Mouse (Mus musculus) stomach, embryonic 15.5 days (tissue): Measurements from ENCODE around the gene Gjc2. TPM values are rescaled to one million over a fixed set of nuclear protein-coding genes. Genes with fewer than 3 reads are reported as not detected.

ENCODE experiments used
- ATAC-seq: fragments of 200-750 bp; cut with Nextera tagmentation; 2 replicates; pipeline ENCODE4 v1.8.0; 2017; ENCODE audit warnings: low read depth, moderate number of reproducible peaks, moderate TSS enrichment; ENCODE audit not compliant: insufficient read depth, low FRiP score
- H3K27ac ChIP-seq: fragments of 300-500 bp; sonication (generic); 2 replicates; pipeline ENCODE4 v1.5.1; 2015; ENCODE audit warnings: mild to moderate bottlenecking, inconsistent platforms
- H3K27me3 ChIP-seq: fragments of 300-500 bp; sonication (generic); replicated peaks from 2 replicates; pipeline ENCODE4 v1.6.1; 2015; ENCODE audit warnings: inconsistent platforms
- H3K36me3 ChIP-seq: fragments of 300-500 bp; sonication (generic); 2 replicates; pipeline ENCODE4 v1.6.1; 2015; ENCODE audit warnings: inconsistent platforms
- H3K4me1 ChIP-seq: fragments of 300-500 bp; sonication (generic); 2 replicates; pipeline ENCODE4 v1.6.1; 2015; ENCODE audit warnings: inconsistent platforms
- H3K4me2 ChIP-seq: fragments of 300-500 bp; sonication (generic); 2 replicates; pipeline ENCODE4 v1.6.1; 2015; ENCODE audit warnings: mild to moderate bottlenecking, inconsistent platforms
- H3K4me3 ChIP-seq: fragments of 300-500 bp; sonication (generic); replicated peaks from 2 replicates; pipeline ENCODE4 v1.5.1; 2015; ENCODE audit warnings: inconsistent platforms
- H3K9ac ChIP-seq: fragments of 300-500 bp; sonication (generic); 2 replicates; pipeline ENCODE4 v1.6.1; 2015; ENCODE audit warnings: inconsistent platforms
- H3K9me3 ChIP-seq: fragments of 300-500 bp; sonication (generic); 2 replicates; pipeline ENCODE4 v1.6.1; 2016; ENCODE audit warnings: inconsistent platforms
- WGBS: fragments of 180-500 bp; shearing (Covaris S2); methylation state at CpG from one replicate; pipeline ENCODE4 v1.1.7; 2015; 5-methylcytosine and 5-hydroxymethylcytosine counted together
- polyA plus RNA-seq: library from polyadenylated mRNA; unstranded; fragments of >200 nt; fragmentation: Nextera tagmentation; extraction: Ambion mirVana; gene quantifications from 2 replicates; pipeline ENCODE4 v1.2.1, GENCODE M21; 2015

The Gjc2 gene
- polyA plus RNA-seq, 1 experiment from 2014 or later: 1.7 TPM

DNA sequence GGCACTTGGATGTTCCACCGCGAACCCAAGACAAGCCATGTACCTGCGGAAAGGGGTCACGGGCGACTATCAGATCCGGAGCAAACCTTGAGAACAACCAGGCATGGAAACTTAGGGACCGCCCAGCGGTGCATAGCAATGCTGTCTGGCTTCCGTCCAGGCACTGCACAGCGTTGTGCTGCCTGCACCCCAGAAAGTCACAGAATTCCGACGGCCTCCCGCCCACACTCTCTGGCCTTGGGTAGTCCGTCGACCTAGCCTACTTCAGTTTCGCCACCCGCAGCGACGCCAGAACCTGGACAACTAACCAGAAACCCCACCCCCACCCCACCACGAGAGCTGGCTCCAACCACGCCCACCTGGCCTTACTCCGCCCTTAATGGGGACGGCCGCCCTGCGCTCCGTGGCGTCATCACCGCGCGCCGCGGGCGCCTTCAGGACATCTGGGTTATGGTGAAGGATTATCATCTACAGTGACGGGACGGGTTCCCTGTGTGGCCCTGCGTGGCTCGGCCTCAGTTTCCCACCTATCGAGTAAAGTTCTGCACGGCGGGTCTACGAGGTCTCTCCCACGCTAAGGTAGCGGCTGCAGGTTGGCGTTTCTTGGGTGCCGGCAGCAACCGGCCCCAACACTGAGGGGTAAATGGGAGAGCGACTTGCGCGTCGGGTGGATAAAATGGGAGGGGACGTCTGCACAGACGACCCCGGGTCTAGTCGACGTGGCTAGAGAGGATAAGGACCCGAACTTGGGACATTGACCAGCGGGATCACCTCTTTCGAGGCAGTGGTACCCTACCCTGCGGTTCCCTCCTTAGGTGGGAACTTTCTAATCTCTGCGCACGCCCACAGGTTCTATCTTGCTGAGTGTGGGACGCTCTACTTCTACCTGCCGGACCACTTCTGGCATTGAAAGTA lies 19.3 kb upstream of the Gjc2 start, which contains the start of gene Mrpl55:
Mrpl55 (plus strand) TSS at position 406 of the 915 bp plus-strand sequence.
- peak within 1 kb of the TSS; percentile 78 for H3K27ac ChIP-seq
- no peaks in the 10 kb centered on the region for H3K27me3 ChIP-seq
- ATAC-seq: peak; percentile 87
- H3K4me3 ChIP-seq: peak within 1 kb of the TSS; percentile 96
- under 1% methylated on average over 63 of the region's 63 CpGs for WGBS
- peaks cover 18% of the 10 kb centered on the region for H3K4me1 ChIP-seq
- H3K4me2 ChIP-seq: peak within 1 kb of the TSS; percentile 86
- H3K36me3 ChIP-seq: 0 out of 2 replicates have a peak, but pooled peaks cover 7% of the 10 kb centered on the region
- peak within 1 kb of the TSS; percentile 80 for H3K9ac ChIP-seq
- no peaks in the 10 kb centered on the region for H3K9me3 ChIP-seq

DNA sequence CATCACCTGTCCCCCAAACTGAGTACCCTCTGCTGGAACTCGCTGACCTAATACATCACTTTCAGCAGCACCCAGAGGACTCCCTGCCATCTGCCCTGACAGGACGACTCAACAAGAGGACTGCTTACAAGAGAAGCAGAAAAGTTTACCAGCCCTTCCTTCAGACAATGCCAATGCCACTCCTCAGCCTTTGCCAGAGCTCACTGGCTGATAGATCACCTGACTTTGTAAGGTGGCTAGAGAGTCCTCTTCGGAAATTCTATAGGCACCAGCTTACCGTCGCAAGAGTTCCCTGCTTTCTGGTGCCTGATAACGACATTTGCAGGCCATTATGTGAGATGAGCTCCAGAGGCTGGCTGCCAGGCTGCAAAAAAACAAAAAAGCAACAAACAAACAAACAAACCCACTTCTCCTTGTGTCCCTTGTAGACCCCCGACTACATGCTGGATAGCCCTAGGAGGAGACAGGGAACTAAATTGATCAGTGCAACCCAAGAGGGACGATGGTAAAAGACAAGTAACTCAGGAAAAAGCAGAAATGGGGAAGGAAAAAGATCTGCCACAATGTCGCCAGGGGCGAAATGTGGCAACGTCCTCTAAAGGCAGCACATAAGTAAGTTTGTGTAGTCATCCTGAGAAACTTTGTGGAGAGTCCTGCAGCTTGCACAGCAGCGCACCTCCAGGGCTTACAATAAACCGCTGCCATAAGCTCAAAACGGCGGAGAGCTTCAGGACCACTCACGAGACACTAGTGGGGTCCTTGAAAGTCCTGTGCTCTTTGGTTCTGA lies 18.4 kb upstream of the Gjc2 start:
- Histone ChIP-seq H3K9me3 (no peaks in the 10 kb centered on the region), H3K4me1 (peaks cover 18% of the 10 kb centered on the region), H3K4me2 (peak overlapping the region; percentile 86), H3K27me3 (no peaks in the 10 kb centered on the region), H3K4me3 (peak overlapping the region; percentile 96), H3K9ac (peak overlapping the region; percentile 47), H3K27ac (peak overlapping the region; percentile 78), H3K36me3 (0 out of 2 replicates have a peak, but pooled peaks cover 4% of the 10 kb centered on the region)
- ATAC-seq: peak; percentile 3; the same call in 1 of the 2 replicates
- 23% methylated on average over 16 of the region's 16 CpGs for WGBS

DNA sequence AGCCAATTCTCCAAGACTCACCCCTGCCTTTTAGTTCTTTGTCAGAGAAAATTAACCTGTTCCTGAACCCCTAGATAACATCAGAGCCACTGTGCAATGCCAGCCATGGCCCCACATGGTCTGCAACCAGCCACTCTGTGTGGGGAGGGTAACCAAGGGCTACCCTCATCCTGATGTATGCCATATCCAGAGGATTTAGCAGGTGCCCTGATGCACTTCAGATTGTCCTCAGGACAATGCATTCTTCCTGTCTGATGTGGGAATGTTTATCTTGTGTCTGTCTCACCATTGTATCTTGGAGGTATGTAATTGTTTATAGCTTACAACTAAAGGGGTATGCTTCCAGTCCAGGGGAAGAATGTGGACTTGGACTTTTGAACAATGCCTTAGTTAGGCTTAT lies 13.2 kb upstream of the Gjc2 start:
- no peak overlapping the region for H3K4me3 ChIP-seq
- H3K4me1 ChIP-seq: peaks cover 8% of the 10 kb centered on the region
- H3K4me2 ChIP-seq: no peak overlapping the region
- no peaks in the 10 kb centered on the region for H3K27me3 ChIP-seq
- H3K27ac ChIP-seq: no peak overlapping the region
- no peak overlapping the region for H3K9ac ChIP-seq
- no peaks in the 10 kb centered on the region for H3K9me3 ChIP-seq
- no peaks in the 10 kb centered on the region for H3K36me3 ChIP-seq
- no peak for ATAC-seq

DNA sequence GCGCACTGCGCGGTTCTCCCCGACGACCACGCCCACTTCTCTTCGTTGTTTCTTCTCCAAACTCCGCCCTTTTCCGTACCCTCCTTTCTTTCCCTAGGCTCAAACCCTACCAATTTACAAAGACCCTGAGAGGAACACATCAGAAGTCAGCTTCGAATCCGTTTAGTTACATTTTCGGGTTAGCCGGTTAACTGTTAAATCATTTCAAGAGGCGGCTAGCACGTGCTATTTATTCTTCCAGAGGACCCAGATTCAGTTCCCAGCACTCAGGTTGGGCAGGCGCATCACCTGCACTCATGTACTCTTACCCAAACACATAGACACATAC lies 9.0 kb upstream of the Gjc2 start, which contains the start of gene Guk1:
Guk1 (minus strand) TSS at position 154 of the 328 bp plus-strand sequence.
- Histone ChIP-seq H3K4me2 (peak within 1 kb of the TSS; percentile 71), H3K36me3 (no peaks in the 10 kb centered on the region), H3K4me3 (peak within 1 kb of the TSS; percentile 72), H3K27me3 (no peaks in the 10 kb centered on the region), H3K27ac (peak within 1 kb of the TSS; percentile 93), H3K9ac (peak within 1 kb of the TSS; percentile 69), H3K9me3 (no peaks in the 10 kb centered on the region), H3K4me1 (peaks cover 7% of the 10 kb centered on the region; the same call in 1 of the 2 replicates)
- 5% methylated on average over 16 of the region's 16 CpGs for WGBS
- no peak for ATAC-seq

DNA sequence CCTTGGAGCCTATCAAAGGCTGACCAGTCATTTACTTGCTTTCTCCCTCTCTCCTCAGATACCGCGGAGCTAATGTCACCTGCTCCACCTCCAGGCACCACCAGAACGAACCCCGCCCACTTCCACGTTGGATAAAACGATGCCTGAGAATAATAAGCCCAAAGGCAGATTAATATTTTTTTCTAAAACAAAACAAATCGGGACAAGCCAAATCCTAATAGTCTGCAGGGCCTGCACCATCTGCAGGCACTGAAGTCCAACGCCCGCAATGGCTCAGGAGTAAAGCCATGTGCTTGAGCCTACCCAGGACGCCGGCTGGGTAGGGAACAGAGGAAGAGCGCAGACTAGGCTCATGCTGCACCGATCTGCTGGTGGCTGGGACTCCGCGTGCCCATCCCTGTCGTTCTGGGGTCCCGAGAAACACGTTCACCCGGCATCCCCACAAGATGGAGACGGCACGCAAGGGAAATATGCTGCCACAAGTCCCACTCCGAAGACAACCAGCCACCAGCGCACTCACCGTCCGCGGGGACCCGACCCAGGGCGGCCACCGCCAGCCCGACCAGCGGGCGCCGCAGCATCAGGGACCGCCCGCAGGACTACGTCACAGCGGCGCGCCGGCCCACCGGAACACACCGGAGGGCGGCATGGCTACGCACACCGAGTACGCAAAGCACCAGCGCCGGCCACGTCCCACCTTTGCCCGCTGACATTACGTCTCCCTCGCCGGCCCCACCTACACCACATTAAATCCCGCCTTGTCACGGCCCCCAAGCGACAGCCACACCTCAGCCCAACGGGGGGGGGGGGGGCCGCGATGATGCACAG lies 8.4 kb upstream of the Gjc2 start:
- H3K4me2 ChIP-seq: peak overlapping the region; percentile 71
- peak overlapping the region; percentile 93 for H3K27ac ChIP-seq
- peak overlapping the region; percentile 72 for H3K4me3 ChIP-seq
- H3K27me3 ChIP-seq: no peaks in the 10 kb centered on the region
- under 1% methylated on average over 59 of the region's 59 CpGs for WGBS
- peak overlapping the region; percentile 69 for H3K9ac ChIP-seq
- no peaks in the 10 kb centered on the region for H3K36me3 ChIP-seq
- ATAC-seq: peak; percentile 96
- peaks cover 7% of the 10 kb centered on the region; the same call in 1 of the 2 replicates for H3K4me1 ChIP-seq
- H3K9me3 ChIP-seq: no peaks in the 10 kb centered on the region

DNA sequence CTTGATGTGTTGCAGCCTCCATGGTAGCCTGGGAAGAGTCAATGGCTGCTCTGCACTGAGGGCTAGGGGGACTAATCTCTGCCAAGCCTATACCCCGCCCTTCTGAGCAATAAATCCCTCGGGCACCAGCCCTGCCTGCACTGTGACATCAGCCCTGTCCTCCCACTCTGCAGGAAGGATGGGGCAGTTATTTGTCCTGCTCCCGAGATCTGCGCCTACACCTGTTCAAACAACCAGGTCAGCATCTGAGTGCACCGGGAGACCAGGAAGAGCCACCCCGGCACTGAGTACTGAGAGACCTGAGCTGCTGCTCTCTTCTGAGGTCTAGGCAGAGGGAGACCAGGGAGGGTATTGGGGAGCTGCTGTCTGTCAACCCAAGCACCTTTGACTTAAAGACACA lies 4.7 kb upstream of the Gjc2 start:
- no peaks in the 10 kb centered on the region for H3K9me3 ChIP-seq
- H3K27me3 ChIP-seq: no peaks in the 10 kb centered on the region
- peaks cover 13% of the 10 kb centered on the region for H3K4me1 ChIP-seq
- ATAC-seq: no peak
- no peak overlapping the region for H3K9ac ChIP-seq
- no peak overlapping the region for H3K4me3 ChIP-seq
- peaks cover 17% of the 10 kb centered on the region; the same call in 1 of the 2 replicates for H3K36me3 ChIP-seq
- WGBS: 54% methylated on average over 6 of the region's 6 CpGs
- no peak overlapping the region for H3K4me2 ChIP-seq
- no peak overlapping the region for H3K27ac ChIP-seq

DNA sequence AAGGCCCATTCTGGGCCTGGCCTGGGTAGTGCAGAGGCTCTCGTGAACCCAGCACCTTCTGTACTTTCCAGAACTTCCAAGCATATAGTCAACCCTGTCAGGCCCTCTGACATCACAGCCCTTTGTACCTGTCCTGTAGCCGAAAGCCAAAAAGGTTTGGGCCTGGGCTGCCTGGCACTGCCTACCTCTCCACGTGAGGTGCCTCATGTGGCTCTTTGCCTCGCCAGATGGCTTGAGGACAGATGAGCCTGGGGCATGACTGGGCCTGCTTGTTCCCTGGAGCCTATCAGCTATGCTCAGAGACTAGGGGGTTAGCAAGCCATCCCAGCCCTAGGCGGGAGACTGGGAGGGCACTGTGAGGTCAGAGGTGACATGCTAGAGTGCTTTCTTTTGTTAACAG lies 2.5 kb upstream of the Gjc2 start:
- 86% methylated on average over 5 of the region's 5 CpGs for WGBS
- Histone ChIP-seq H3K9ac (no peak overlapping the region), H3K4me1 (peaks cover 13% of the 10 kb centered on the region), H3K4me2 (no peak overlapping the region), H3K4me3 (no peak overlapping the region), H3K27me3 (no peaks in the 10 kb centered on the region), H3K9me3 (no peaks in the 10 kb centered on the region), H3K27ac (no peak overlapping the region), H3K36me3 (peaks cover 17% of the 10 kb centered on the region; the same call in 1 of the 2 replicates)
- no peak for ATAC-seq

DNA sequence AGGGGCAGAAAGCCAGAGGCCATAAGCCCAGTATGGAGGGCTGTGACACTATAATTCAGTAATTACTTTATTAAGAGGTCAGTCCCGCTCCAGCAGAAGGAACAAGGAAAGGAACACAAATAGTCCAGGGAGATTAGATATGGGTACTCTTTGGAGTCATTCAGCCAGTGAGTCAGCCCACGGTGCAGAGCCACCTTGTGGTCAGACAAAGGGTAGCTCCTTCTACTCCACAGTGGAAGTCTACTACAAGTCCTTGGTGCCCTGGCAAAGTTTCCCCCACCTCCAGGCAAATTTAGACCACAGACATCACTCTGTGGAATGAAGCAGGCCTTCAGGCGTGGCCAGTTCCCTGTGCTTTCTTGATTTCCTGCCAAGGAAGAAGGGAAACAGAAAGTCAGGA lies 808 bp upstream of the Gjc2 start:
- H3K4me1 ChIP-seq: peaks cover 6% of the 10 kb centered on the region
- H3K27ac ChIP-seq: peak overlapping the region; percentile 78
- 31% methylated on average over 3 of the region's 3 CpGs for WGBS
- H3K36me3 ChIP-seq: peaks cover 17% of the 10 kb centered on the region; the same call in 1 of the 2 replicates
- peaks cover 8% of the 10 kb centered on the region for H3K27me3 ChIP-seq
- no peak overlapping the region for H3K4me2 ChIP-seq
- H3K9ac ChIP-seq: no peak overlapping the region
- peak; percentile 66 for ATAC-seq
- no peaks in the 10 kb centered on the region for H3K9me3 ChIP-seq
- H3K4me3 ChIP-seq: no peak overlapping the region

DNA sequence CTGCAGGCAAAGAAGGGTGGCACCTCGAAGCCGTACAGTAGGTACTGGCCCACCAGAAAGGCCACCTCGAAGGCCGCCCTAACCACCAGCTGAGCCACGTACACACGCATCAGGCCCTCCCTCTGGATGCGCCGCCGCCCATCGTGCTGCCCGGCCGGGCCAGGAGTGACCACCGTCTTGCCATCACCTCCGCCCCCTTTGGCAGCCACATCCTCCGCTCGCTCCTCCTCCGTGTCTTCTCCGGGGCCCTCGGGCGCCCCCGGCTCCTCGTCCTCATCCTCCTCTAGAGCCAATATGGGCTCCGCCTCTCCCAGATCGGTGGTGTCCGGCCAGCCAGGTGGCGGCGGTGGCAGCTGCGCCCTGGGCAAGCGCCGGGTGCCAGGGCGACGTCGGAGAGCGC lies 6.1 kb downstream of the Gjc2 start:
- Histone ChIP-seq H3K36me3 (no peaks in the 10 kb centered on the region), H3K9ac (no peak overlapping the region), H3K27me3 (peaks cover 57% of the 10 kb centered on the region), H3K27ac (no peak overlapping the region), H3K4me3 (peak overlapping the region; percentile 24; the same call in 1 of the 2 replicates), H3K4me1 (peaks cover 9% of the 10 kb centered on the region), H3K4me2 (peak overlapping the region; percentile 45), H3K9me3 (no peaks in the 10 kb centered on the region)
- no peak for ATAC-seq
- 9% methylated on average over 34 of the region's 34 CpGs for WGBS

DNA sequence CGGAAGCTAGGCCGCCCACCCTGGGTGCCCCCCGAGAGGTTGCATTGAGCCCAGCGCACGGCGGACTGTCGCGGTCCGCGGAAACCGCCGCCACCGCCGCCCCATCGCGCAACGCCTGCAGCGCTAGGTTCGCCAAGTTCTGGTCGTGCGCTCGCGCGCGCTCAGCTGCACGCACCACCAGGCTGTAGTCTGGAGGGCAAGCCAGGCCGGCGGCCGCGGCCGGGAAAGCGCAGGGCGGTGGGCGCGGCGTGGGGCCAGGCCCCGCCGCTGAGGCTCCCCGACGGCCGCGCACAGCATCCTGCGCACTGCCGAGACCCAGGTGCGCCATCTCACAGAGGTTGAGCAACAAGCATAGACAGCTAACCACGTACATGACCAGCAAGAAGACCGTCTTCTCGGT lies 6.5 kb downstream of the Gjc2 start:
- no peak overlapping the region for H3K9ac ChIP-seq
- peaks cover 57% of the 10 kb centered on the region for H3K27me3 ChIP-seq
- WGBS: 2% methylated on average over 46 of the region's 48 CpGs
- no peak overlapping the region for H3K27ac ChIP-seq
- peak; percentile 15; the same call in 1 of the 2 replicates for ATAC-seq
- no peaks in the 10 kb centered on the region for H3K9me3 ChIP-seq
- peak overlapping the region; percentile 24 for H3K4me3 ChIP-seq
- H3K4me1 ChIP-seq: peaks cover 9% of the 10 kb centered on the region
- peak overlapping the region; percentile 45 for H3K4me2 ChIP-seq
- H3K36me3 ChIP-seq: no peaks in the 10 kb centered on the region

DNA sequence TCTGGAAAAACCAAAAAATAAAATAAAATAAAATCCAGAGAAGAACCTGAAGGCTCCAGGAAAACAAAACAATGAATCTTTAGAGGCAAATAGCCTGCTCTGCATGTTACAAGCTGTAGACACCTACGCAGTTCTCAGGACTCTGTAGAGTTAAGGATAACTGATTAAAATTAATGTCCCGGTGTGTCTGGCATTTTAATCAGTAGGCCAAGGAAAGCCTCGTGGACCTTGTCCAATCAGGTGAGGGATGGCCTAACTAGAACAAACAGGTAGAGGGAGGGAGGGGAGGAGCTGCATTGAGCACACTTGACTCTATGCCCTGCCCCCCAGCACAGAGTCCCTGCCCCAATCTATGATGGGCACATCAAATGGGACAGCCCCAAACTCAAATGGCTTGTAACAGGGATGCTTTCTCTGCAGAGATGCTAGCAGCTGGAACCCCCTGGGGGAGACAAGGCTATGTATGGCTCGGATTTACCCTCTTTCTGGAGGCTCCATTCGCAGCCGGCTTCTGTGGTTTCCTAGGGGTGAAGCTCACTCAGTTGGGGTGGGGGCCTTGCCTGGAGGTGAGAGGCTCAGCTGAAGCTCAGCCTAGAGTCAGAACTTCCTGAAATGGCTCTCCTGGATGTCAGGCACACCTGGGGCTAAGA lies 8.7 kb downstream of the Gjc2 start:
- no peaks in the 10 kb centered on the region for H3K9me3 ChIP-seq
- H3K4me1 ChIP-seq: peaks cover 9% of the 10 kb centered on the region
- H3K4me3 ChIP-seq: no peak overlapping the region
- no peak overlapping the region for H3K27ac ChIP-seq
- no peaks in the 10 kb centered on the region for H3K36me3 ChIP-seq
- 53% methylated on average over 6 of the region's 6 CpGs for WGBS
- H3K27me3 ChIP-seq: peaks cover 54% of the 10 kb centered on the region
- no peak overlapping the region for H3K4me2 ChIP-seq
- ATAC-seq: no peak
- no peak overlapping the region for H3K9ac ChIP-seq
